Mouse (Mus musculus): ENCODE measurements around the gene Hist1h2ao.

- no peak for TF ChIP-seq CTCF (IDR thresholded peaks at IDR 0.05; ENCODE audit: control insufficient read depth, insufficient read depth, low read length)
- TF ChIP-seq POLR2A (IDR thresholded peaks at IDR 0.05; ENCODE audit: borderline replicate concordance, control insufficient read depth, low read depth, low read length): no peak
Measured at GRCm38 (mm10) chr13:21778814-21779766, 31.2 kb upstream of the Hist1h2ao start.

Data from bone marrow, adult 2 months (tissue).